Mouse (Mus musculus): ENCODE data around the gene Lrrtm1. TPM values are rescaled to one million over a fixed set of nuclear protein-coding genes. Genes with fewer than 3 reads are reported as not detected.

The Lrrtm1 gene
- total and polyA plus RNA-seq, 3 experiments: not detected

DNA sequence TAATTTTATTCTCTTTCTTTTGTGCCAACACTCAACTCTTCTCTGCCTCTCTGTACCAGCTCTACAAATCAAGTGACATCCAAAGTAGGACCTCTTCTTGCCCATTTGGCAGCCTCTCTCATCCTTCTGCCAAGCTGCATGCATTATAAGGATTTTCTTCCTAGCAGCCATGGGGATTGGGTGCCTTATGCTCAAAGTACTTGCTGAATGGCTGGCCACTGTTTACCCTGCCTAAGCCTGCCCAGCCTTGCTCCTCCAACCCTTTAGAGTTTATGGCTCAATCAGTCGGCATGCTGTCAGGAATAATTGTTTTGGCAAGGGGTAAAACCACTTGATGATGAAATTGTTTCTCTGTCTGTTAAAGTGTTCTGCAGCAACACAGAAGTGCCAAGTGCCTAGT is 2.1 kb upstream of the Lrrtm1 start:
- no peak overlapping the region for H3K9ac ChIP-seq (ENCODE audit: insufficient read depth, low read depth)
- DNase-seq (ENCODE audit: extremely low read depth): no peak
- in situ Hi-C loops (cut with MboI; ENCODE audit: low pct_ligation_motif_present, low pct_unique_long_range_greater_than_20kb, low sequenced_read_pairs): no loop called here
- no peaks in the 10 kb centered on the region; a peak in 1 of 4 replicates for H3K4me1 ChIP-seq (ENCODE audit: control insufficient read depth in 1 of 2, insufficient read depth in 2 of 2)
- no peaks in the 10 kb centered on the region for H3K36me3 ChIP-seq (replicated peaks in 1 of 2; ENCODE audit: control insufficient read depth in 1 of 2, insufficient read depth in 1 of 2, low read length in 1 of 2)
- dilution Hi-C loops (cut with MboI; ENCODE audit: extremely low pct_ligation_motif_present, extremely low pct_unique_long_range_greater_than_20kb, low sequenced_read_pairs): no loop called here
- no peaks in the 10 kb centered on the region for H3K27me3 ChIP-seq (replicated peaks)
- TF ChIP-seq ZMIZ1 (IDR thresholded peaks at IDR 0.05; ENCODE audit: low read depth, low read length) (no peak), JUN (IDR thresholded peaks at IDR 0.05; ENCODE audit: insufficient read depth, low read depth, low read length) (no peak), KAT2A (IDR thresholded peaks at IDR 0.05; ENCODE audit: insufficient replicate concordance, low read length) (no peak), IRF4 (IDR thresholded peaks at IDR 0.05; ENCODE audit: low read depth, low read length) (no peak), CHD2 (IDR thresholded peaks at IDR 0.05; ENCODE audit: low read length) (no peak), ZKSCAN1 (IDR thresholded peaks at IDR 0.05; ENCODE audit: borderline replicate concordance, low read depth, low read length) (no peak), SMC3 (IDR thresholded peaks at IDR 0.05; ENCODE audit: low read depth, low read length) (no peak), ETS1 (conservative IDR thresholded peaks at IDR 0.05; ENCODE audit: low read depth, low read length) (no peak), RAD21 (IDR thresholded peaks at IDR 0.05; ENCODE audit: low read depth, low read length) (no peak), PAX5 (IDR thresholded peaks at IDR 0.05; ENCODE audit: low read length) (no peak), ZNF384 (IDR thresholded peaks at IDR 0.05; ENCODE audit: low read depth, low read length) (no peak), MAX (IDR thresholded peaks at IDR 0.05; ENCODE audit: low read length) (no peak)
- no peak overlapping the region for H3K4me3 ChIP-seq (replicated peaks in 1 of 3; ENCODE audit: low read depth in 2 of 3, low read length in 2 of 3, poor library complexity in 1 of 3)
- no peaks in the 10 kb centered on the region for H3K79me2 ChIP-seq (replicated peaks; ENCODE audit: control insufficient read depth, extremely low read depth, insufficient read depth, poor library complexity, severe bottlenecking)
- no peak overlapping the region for H3K4me2 ChIP-seq (ENCODE audit: insufficient read depth, low read depth, poor library complexity, severe bottlenecking)
- no peak overlapping the region for H3K27ac ChIP-seq (ENCODE audit: insufficient read depth, low read depth)
- peaks cover 58% of the 10 kb centered on the region for H3K9me3 ChIP-seq (replicated peaks; ENCODE audit: low read length)

DNA sequence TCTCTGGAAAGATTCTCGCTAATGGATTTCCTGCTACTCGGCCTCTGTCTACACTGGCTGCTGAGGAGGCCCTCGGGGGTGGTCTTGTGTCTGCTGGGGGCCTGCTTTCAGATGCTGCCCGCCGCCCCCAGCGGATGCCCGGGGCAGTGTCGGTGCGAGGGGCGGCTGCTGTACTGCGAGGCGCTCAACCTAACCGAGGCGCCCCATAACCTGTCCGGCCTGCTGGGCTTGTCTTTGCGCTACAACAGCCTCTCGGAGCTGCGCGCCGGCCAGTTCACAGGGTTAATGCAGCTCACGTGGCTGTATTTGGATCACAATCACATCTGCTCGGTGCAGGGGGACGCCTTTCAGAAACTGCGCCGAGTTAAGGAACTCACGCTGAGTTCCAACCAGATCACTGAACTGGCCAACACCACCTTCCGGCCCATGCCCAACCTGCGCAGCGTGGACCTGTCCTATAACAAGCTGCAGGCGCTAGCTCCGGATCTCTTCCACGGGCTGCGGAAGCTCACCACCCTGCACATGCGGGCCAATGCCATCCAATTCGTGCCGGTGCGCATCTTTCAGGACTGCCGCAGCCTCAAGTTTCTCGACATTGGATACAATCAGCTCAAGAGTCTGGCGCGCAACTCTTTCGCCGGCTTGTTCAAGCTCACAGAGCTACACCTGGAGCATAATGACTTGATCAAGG is 1.2 kb downstream of the Lrrtm1 start:
- dilution Hi-C loops (cut with MboI; ENCODE audit: extremely low pct_ligation_motif_present, extremely low pct_unique_long_range_greater_than_20kb, low sequenced_read_pairs): no loop called here
- H3K9me3 ChIP-seq (replicated peaks; ENCODE audit: low read length): peaks cover 63% of the 10 kb centered on the region
- no peaks in the 10 kb centered on the region; a peak in 1 of 4 replicates for H3K4me1 ChIP-seq (ENCODE audit: control insufficient read depth in 1 of 2, insufficient read depth in 2 of 2)
- H3K4me3 ChIP-seq (replicated peaks in 1 of 3; ENCODE audit: low read depth in 2 of 3, low read length in 2 of 3, poor library complexity in 1 of 3): no peak overlapping the region
- H3K79me2 ChIP-seq (replicated peaks; ENCODE audit: control insufficient read depth, extremely low read depth, insufficient read depth, poor library complexity, severe bottlenecking): no peaks in the 10 kb centered on the region
- TF ChIP-seq SIN3A (IDR thresholded peaks at IDR 0.05; ENCODE audit: low read length) (no peak), KAT2A (IDR thresholded peaks at IDR 0.05; ENCODE audit: insufficient replicate concordance, low read length) (no peak), IRF4 (IDR thresholded peaks at IDR 0.05; ENCODE audit: low read depth, low read length) (no peak), UBTF (IDR thresholded peaks at IDR 0.05; ENCODE audit: low read depth, low read length) (no peak), BHLHE40 (IDR thresholded peaks at IDR 0.05; ENCODE audit: low read depth, low read length) (no peak), RAD21 (IDR thresholded peaks at IDR 0.05; ENCODE audit: low read depth, low read length) (no peak), MAX (IDR thresholded peaks at IDR 0.05; ENCODE audit: low read length) (no peak), CTCF (conservative IDR thresholded peaks at IDR 0.05 in 1 of 2, IDR thresholded peaks at IDR 0.05 in 1 of 2; ENCODE audit: low read depth in 2 of 2, low read length in 2 of 2) (no peak), ZNF384 (IDR thresholded peaks at IDR 0.05; ENCODE audit: low read depth, low read length) (no peak), NRF1 (IDR thresholded peaks at IDR 0.05; ENCODE audit: low read depth, low read length) (no peak), MXI1 (IDR thresholded peaks at IDR 0.05; ENCODE audit: low read depth, low read length) (no peak), MYC (IDR thresholded peaks at IDR 0.05; ENCODE audit: low read depth, low read length) (no peak), TCF12 (IDR thresholded peaks at IDR 0.05; ENCODE audit: low read depth, low read length) (no peak), GABPA (IDR thresholded peaks at IDR 0.05; ENCODE audit: insufficient replicate concordance, low read depth, low read length) (no peak), NELFE (IDR thresholded peaks at IDR 0.05; ENCODE audit: low read depth, low read length) (no peak)
- H3K9ac ChIP-seq (ENCODE audit: insufficient read depth, low read depth): no peak overlapping the region
- H3K27ac ChIP-seq (ENCODE audit: insufficient read depth, low read depth): no peak overlapping the region
- no peak overlapping the region for H3K4me2 ChIP-seq (ENCODE audit: insufficient read depth, low read depth, poor library complexity, severe bottlenecking)
- in situ Hi-C loops (cut with MboI; ENCODE audit: low pct_ligation_motif_present, low pct_unique_long_range_greater_than_20kb, low sequenced_read_pairs): no loop called here
- H3K27me3 ChIP-seq (replicated peaks): no peaks in the 10 kb centered on the region
- DNase-seq (ENCODE audit: extremely low read depth): no peak
- H3K36me3 ChIP-seq (replicated peaks in 1 of 2; ENCODE audit: control insufficient read depth in 1 of 2, insufficient read depth in 1 of 2, low read length in 1 of 2): no peaks in the 10 kb centered on the region
